Mouse (Mus musculus) right cerebral cortex, postnatal 14 days (tissue): Measurements from ENCODE around the gene Aldh3a1.
"Not testable (repeated sequence)": the region's sequence is repeated elsewhere in the genome, so short reads cannot be mapped to it uniquely, and the experiment has no call there.

Source experiments
- DNase-seq: peaks from one replicate; pipeline ENCODE4 v3.0.0; 2022

Gene Aldh3a1

DNA sequence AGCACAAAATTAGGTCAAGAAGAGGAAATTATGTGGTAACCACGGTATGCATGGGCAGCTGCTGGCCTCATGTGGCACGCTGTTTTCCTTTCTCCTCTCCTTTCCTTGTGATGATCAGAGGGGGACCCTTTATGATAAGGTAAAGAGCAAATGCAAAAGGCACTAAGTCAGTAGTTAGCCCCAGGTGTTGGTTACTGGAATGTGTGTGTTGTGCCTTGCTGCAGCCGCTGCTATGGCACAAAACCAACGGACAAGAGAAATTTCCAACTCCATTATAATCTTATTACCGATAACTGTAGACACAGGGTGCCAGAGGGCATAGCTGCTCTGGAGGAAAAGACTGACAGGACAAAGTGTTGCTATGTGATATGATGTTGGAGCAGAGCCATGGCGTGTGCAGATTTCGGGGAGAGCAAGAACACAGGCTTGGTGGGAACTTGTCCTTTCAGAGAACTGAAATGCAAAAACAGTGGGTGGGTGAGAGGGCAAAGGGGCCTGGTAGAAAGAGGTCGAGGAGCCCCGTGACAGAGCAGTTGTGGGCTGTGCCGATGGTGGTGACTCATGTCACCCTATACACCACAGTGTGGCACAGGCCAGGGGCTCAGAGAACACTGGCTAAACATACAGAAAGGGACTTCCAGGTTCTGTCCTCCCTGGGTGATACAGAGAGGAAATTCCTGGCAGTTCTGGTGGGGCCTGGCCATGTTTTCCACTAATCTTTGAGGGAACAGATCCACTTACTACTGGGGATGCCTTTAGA, at the start of gene Aldh3a1:
Gene Aldh3a1, plus strand, starts transcription at position 51 of the 760 bp plus-strand sequence.
- no peak for DNase-seq

DNA sequence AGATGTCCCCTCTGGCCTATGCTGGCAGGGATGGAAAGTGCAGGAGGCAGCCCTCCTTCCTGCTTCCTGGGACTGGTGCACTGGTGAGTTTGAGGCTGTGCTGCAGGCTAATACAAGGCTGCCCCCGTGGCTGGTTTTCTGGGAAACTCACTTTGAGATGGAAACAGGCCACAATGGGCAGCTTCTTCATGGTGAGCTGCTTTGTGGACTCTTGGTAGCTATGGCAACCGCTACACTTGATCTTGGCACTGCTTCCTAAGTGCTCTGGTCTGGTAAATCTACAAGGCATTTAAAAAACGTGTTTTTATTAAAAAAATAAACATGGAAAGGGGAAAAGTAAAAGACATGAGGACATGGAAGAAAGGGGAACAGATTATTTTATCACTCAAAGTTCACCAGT, 49.2 kb upstream of the Aldh3a1 start:
- DNase-seq, result no peak

GRCm38 (mm10) chr11:61159796-61160732, 47.3 kb upstream of the Aldh3a1 start:
- no peak for DNase-seq

DNA sequence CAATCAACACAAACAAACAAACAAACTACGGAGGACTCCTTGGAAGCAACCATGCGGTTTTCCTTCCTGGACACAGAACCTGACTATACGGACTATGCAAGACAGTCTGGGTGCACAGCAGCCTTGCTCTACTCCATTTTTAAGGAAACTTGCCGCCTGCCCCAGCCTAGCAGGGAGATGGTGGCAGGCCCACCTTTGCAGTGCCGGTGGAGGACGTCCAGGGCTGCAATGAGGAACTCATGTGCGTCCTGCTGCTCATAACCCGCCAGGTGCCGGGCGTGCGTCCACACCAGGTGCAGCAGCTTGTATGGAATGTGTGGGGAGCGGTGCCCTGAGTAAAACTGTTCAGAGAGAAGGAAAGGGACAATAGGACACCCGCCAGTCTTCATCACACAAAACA, 46.2 kb upstream of the Aldh3a1 start:
- DNase-seq, result no peak

DNA sequence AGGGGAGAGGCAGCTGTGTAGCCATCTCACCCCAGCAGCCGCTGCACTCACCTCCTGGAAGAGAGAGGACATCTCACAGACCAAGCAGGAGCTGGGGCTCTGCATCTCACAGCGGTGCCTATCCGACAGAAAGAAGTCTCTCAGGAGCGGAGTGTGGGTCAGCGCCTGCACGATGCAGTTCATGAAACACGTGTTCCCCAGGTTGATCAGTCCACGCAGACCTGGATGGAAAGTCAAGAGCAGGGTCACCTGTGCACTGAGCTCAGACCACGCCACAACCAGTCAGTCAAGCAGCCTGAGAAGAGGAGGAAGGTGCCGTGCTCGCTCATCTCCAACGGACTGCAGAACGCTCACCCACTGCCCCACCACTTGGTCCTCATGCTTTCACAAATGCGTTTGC, 44.6 kb upstream of the Aldh3a1 start:
- no peak for DNase-seq

- no peak for DNase-seq
These were observed 44.0 kb upstream of the Aldh3a1 start for GRCm38 (mm10) chr11:61163341-61163740.

DNA sequence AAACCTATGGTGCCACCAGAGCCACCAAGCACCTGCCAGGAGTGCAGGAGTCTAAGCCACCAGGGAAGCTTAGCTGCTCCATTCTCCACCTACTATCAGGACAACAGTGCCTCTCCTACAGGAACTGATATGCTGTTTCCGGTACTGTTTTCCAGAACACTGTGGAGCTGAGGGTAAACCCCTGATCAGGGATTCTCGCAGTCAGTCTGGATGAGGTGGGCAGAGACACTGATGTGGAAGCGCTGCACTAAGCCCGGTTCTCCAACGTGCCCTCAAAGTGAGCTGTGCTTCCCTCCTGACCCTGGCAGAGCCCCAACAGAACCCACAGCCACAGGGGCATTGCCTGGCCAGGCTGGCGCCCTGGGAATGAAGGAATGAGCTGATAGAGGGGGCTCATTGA, 43.0 kb upstream of the Aldh3a1 start:
- no peak for DNase-seq

- no peak for DNase-seq
These were observed 42.5 kb upstream of the Aldh3a1 start for GRCm38 (mm10) chr11:61164881-61165280.

GRCm38 (mm10) chr11:61170184-61170583, 37.2 kb upstream of the Aldh3a1 start:
- DNase-seq, result peak; percentile 52

DNA sequence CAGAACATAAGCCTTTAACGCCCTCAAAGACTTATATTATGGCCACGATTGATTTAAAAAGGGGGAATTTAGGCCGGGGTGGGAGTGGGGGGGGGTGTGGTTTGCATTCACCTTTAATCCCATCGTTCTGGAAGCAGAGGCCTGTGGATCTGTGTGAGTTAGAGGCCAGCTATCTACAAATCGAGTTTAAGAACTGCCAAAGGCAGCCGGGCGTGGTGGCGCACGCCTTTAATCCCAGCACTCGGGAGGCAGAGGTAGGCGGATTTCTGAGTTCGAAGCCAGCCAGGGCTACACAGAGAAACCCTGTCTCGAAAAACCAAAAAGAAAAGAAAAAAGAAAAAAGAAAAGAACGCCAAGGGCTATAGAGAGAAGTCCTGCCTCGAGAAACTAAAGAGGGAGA, 33.9 kb upstream of the Aldh3a1 start:
- DNase-seq, result not testable (repeated sequence)

GRCm38 (mm10) chr11:61174291-61174820, 33.0 kb upstream of the Aldh3a1 start:
- DNase-seq, result peak; percentile 74

- DNase-seq, result peak; percentile 99
These were observed 32.3 kb upstream of the Aldh3a1 start, which contains the start of gene Usp22 for GRCm38 (mm10) chr11:61174821-61175658. Gene Usp22, minus strand, starts transcription at chr11:61175055.

DNA sequence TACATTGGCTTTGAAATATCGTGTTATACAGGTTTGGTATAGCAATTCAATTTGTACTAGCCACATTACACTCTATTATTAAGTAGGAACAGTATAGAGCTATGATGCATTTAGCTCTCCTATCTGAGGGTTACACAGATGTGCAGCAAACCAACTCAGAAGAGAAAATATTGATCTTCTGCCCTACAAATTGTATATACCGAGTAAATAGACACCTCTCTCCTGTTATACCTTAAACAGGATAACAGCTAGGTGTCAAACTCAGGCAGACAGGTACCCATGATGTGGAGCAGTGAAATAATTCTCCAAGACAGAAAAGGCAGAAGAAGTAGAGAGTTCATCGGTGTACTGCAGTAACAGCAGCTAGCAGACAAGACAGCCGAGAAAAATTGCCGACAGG, 31.6 kb upstream of the Aldh3a1 start:
- DNase-seq, result no peak

DNA sequence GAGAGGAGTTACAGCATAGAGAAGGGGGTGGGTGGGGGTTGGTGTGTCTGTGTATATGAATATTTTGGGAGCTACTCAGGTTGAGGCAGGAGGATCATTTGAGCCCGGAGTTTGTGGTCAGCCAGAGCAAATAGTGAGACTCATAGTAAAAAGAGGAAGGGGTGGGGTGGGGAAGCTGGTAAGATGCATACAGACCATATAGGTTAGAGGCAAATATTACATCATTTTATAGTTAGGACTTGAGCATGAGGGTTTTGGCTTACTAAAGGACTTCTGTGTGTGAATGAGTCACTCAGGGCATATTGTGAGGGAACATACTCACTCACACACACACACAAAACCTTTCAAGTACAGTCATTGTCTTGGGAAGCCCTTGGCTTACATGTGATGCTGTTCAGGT, 31.0 kb upstream of the Aldh3a1 start:
- DNase-seq, result no peak

DNA sequence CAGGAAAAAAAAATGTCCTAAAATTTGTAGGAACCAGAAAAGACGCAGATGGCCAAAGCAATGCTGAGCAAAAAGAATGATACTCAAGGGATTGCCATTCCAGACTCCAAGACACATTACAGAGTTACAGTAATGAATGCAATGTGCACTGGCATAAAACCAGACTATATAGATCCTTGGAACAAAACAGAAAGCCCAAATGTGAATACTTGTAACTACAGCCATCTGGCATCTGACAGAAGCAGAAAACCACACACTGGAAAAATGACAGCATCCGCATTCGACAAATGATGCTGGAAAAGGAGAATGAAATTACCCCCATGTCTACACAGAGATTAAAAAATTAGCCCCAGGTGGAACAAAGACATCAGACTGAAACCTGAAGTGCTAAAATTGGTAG, 27.0 kb upstream of the Aldh3a1 start:
- no peak for DNase-seq

- no peak for DNase-seq
These were observed 25.7 kb upstream of the Aldh3a1 start for GRCm38 (mm10) chr11:61181624-61182023.

DNA sequence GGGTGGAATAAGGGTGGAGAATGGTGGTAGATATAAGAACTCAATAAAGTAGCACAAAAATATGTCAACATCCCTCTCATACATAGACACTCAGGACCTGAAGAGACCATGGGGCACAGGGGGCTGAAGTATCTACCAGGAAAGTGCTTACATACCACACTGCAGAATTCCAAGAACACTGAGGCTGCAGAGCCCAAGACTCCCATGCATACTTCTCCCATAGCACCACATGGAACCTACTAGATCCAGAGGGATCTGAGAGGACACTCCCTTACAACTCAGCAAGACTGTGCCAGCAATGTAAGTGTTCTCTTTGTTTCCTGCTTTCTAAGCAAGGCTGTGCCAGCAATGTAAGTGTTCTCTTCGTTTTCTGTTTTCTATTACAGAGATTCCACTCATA, 23.5 kb upstream of the Aldh3a1 start:
- no peak for DNase-seq

GRCm38 (mm10) chr11:61190776-61191175, 16.6 kb upstream of the Aldh3a1 start:
- DNase-seq, result no peak

DNA sequence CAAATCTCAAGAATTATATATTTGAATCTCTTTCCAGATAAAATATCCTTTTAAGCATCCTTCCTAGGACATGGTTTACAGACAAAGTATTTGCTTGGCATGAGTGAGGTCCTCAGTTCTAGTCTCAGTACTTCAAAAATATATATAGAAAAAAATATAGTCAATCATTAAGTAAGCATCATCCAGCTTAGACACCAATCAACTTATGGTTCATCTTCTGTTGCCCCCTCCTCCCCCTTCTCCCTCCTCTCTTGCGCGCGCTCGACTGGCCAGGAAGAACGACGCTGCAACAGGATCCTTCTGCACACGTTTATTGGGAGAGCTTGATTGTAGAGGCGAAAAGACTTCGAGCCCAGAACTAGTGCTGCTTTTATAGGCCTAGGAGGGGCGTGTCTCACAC, 15.2 kb upstream of the Aldh3a1 start:
- DNase-seq, result not testable (repeated sequence)

- no peak for DNase-seq
These were observed 14.6 kb upstream of the Aldh3a1 start for GRCm38 (mm10) chr11:61192779-61193178.

GRCm38 (mm10) chr11:61193392-61193791, 13.9 kb upstream of the Aldh3a1 start:
- peak; percentile 90 for DNase-seq

- no peak for DNase-seq
These were observed 10.6 kb upstream of the Aldh3a1 start for GRCm38 (mm10) chr11:61196616-61197353.
